Mouse (Mus musculus) bone marrow macrophage, adult 2 months (primary cell): ENCODE results near the gene Kalrn.

Experiments used
- CTCF ChIP-seq: IDR thresholded peaks from 2 replicates; pipeline ENCODE4 v1.5.1; 2012; ENCODE audit warnings: low read depth, mild to moderate bottlenecking, low read length, moderate library complexity
- POLR2A ChIP-seq: IDR thresholded peaks from 2 replicates; pipeline ENCODE4 v1.6.1; 2012; ENCODE audit warnings: mild to moderate bottlenecking, low read depth, low read length, borderline replicate concordance

DNA sequence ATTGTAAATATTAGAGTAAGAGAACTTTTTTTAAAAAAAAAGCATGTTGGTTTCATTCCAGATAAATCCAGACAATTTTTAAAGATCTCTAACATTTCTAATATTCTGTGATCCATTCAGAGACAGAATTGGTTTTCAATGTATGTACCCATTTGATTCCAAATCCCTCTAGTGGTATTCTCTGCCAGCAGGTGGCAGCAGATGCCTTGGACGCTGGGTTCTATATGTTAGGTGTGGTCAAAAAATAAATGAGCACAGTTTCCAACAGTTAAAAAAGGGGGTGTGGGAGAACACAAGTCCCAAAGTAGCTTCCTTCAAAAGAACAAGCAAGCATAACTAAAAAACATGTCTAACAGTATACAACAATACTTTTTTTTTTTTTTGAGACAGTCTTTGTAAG lies 41.8 kb downstream of the Kalrn start:
- TF ChIP-seq POLR2A (no peak), CTCF (no peak)
